Mouse (Mus musculus): ENCODE measurements around the gene Il3.

GRCm38 (mm10) chr11:54292163-54292562 lies 25.1 kb upstream of the Il3 start:
- TF ChIP-seq EP300 (IDR thresholded peaks at IDR 0.05) = no peak
- TF ChIP-seq CTCF (IDR thresholded peaks at IDR 0.05) = no peak
